Mouse (Mus musculus): ENCODE data around the gene Zic5.

Gene Zic5

DNA sequence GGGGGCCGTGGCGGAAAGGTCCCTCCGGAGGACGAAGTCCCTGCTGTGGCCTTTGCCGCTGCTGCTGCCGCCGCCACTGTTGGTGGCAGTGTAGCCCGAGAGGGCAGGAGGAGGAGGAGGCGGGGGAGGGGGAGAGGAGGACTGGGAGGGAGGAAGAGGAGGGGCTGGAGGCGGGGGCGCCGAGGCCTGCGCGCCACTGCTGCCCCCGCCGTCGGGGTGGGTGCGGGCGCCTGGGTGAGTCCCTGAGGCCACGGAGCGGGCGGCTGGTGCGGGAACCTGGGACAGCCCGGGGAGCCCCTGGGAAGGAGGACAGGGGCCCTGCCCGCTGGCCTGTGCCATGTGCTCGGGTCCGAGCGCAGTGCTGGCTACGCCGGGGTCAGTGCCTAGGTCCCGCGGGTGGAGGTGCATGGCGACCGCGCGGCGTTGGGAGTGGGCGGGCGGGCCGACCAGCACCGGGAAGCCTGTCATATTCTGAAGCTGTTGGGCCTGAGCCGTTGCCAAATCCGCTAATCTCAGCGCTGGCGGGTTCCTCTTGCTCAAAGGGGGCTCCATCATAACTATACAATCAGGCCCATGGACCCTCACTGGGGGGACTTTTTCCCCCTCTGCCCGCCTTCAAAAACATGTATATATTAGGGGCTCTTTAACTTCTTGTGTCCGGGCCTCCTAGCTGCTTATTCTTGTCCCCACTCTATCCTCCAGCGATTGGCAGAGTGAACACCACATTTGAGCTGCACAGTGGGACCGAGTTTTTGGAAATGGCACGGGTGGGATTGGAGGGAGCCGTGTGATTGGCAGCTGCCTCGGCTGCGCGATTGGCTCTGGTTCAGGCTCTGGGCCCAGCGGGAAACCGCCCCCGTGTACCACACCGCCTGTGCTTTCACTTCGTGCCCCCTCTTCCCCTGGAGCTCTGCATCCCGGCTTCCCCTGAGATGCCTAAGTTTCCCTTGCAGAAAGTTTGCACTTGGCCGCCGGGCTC lies at the start of gene Zic5:
Gene Zic5, minus strand, starts transcription at position 915 of the 979 bp plus-strand sequence.
- DNase-seq = no peak

DNA sequence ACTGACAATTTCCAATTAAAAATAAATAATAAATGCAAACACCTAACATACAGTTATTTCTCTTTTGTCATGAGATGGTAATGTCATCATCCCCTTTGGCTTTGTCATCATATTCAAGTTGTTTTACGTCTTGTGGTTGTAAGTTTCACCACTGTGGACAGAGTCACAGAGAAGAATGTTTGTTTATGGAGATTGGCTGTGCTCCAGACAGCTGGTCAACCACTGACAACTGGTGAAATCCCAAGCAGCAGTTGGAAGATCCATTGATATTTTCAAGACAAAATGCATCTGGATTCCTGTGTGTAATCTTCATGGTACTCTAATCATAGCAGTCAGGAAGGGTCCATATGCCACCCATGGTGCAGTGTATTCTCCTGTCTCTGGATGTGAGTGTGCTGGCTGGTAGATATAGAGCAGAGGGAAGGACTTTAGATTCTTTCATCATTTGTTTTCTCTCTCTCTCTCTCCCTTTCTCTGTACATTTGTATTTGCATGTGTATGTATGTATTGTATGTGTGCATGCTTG lies 48.1 kb upstream of the Zic5 start:
- DNase-seq = no peak

DNA sequence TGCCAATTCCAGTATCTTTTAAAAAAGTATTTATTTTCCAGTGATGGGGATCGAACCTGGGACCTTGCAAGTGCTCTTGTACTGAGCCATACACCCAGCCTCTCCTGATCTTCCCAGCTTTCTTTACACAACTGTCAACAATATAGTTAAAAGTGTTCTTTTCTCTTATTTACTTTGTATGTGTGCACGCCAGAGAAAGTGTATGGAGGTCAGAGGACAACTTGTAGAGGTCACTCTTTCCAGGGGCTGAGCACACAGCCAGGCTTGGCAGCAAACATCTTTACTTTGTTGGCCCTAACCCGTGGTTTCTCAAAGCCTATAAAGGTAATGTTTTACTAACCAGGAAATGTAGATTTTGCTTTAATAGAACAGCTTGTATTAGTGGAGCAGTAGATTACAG lies 46.0 kb upstream of the Zic5 start:
- no peak for DNase-seq

DNA sequence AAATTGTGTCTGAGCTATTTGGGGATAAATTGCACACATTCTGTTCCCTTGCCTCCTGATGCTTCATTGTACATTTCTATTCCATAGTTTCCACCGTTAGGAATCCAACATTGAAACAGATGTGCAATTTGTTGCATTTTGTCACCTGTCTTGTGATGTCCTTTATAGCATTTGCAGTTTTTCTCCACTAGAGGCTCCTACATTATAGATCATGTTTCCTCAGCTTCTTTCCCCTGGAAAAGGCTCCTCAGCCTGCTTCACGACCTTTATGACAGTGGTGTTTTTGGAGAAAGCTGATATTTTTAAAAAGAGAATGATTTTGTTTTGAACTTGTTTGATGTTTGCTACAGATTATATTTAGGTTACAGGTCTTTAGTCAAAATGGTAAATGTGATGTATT lies 43.6 kb upstream of the Zic5 start:
- no peak for DNase-seq

DNA sequence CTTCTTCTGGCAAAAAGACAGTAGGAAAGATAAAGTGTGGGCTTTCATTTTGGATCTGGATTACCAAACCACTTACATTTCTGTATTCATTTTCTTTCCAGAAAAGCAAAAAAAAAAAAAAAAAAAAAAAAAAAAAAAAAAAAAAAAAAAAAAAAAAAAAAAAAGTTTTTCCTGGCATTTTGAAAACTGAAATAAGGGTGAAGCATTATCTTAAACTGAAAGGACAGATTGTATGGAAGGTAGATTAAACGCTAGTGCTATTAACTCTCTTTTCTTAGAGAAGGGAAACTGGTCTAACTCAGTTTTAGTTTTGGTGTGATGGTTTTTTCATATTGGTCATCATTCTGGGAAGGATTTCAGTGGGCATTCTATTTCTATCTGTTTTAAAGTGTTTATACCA lies 26.5 kb upstream of the Zic5 start:
- DNase-seq = no peak

DNA sequence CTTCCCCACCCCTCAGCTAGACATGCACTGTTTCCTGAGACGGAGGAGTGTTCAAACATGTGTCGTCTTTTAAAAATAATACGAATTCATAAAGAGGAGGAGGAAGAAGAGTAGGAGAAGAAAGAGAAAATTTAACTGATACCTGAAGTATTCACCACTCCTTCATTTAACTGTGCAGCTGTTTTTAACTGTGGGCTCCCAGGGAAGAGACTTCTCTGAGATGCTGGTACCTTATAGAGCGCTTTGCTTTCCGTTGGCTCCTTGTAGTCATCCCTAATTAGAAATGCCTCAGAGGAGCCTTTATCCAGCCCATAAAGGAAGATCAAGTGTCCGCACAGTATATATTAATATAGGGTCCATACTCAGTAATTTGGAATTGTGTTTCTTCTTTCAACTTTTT lies 26.0 kb upstream of the Zic5 start:
- DNase-seq = no peak

DNA sequence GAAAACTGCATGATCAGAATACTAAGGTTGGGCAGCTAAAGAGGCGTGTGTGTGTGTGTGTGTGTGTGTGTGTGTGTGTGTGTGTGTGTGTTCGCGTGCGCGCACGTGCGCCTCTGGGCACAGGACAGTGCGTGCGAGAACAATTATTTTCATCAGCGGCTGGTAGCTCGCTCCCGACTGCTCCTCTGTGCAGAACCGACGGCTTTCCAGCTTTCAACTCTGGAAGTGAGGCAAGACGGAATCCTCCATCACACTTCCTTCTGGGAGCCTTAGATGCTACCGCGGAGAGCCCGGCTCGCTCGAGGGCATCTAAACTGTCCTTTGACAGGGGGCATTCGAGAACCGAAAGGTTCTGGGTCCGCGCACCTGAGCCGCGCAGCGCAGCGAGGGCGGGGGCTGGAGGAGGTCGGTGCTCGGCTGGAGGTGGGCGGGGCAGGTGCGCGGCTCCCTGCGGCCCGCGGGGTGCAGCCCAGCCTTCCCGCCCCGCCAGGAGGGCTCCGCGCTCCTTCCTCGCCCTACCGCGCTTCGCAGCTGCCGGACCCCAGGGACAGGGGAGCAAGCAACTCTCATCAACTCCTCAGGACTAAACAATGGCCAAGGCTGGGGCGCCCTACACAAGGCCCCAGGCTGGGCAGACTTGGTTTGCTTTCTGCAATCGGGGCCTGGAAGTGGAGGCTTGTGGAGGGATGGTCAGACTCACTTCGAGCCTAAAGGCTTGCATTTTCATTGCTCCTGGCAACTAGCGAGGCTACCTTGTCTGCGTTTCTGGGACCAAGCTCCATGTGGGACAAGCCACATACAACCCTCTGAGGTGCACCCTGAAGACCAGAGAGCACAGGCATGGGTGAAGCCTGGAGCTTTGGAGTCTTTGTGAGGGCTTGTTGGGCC lies 25.2 kb upstream of the Zic5 start, which contains the start of gene Gm10837:
Gene Gm10837, plus strand, starts transcription at position 146 of the 888 bp plus-strand sequence.
- no peak for DNase-seq

DNA sequence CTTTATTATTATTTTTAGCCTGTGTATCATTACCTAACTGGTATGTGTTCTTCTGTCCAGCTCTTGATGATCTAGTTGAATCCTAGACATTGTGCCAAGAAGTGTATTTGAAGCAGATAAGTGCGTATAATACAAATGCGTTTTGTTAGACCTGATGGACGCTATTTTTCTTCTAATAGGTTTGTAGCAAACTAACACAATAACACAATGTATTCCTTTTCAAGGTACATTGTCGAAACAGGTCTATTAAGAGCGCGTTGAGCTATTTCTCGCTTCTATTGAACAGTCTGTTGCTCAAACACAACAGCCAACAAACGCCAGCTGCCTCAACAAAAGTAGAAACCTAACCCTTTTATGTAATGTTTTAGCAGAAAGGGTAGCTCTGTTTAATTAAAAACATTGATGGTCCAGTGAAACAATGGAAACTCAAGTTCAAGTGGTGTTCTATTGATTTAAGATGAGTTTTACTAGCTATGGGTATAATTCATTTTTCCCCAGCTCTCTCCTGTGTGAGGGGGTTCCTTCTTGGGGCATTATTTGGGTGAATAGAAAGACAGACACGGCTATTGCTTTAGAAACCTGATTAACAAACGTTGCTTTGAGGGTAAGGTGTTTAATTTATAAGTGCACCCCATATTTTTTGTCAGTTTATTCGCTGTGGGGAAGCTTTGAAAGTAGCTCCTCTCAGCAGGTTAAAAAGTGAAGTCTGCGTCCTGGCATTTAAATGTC lies 24.4 kb upstream of the Zic5 start:
- no peak for DNase-seq

DNA sequence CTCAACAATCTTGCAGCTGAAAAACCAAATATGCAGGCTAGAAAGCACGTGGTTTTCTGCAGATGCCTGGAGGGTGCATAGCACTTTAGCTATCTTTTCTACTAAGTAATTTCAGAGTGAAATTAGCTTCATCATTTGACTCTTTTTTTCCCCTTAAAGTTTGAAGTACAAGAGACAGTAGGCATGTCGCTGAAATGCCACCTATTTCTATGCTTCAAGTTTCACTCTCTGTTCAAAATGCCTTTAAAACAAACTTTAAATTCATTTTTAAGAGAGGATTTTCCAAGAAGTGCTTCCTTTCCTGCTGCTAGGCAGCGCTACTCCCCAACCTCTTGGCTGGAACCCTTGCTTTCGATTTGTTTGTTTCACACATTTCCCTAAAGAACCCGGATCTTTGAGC lies 23.6 kb upstream of the Zic5 start:
- no peak for DNase-seq

DNA sequence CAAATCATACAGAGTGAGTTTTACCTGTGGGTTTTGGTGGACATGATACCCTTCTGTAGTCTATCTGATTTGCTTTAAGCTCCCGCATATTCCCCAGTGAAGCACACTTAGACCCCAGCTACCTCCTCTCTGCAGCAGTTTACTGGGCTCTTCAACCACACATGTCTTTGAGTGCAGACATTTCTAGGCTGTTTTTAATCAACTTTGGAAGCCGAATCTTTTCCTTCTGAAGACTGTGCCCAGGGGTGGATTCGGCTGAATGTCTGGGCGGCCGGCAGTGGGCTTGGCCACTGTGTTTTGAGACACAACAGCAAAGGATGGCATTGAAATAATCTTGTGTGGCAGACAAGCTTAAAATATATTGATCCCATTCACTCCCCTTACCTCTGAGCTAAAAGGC lies 21.9 kb upstream of the Zic5 start:
- DNase-seq = no peak

DNA sequence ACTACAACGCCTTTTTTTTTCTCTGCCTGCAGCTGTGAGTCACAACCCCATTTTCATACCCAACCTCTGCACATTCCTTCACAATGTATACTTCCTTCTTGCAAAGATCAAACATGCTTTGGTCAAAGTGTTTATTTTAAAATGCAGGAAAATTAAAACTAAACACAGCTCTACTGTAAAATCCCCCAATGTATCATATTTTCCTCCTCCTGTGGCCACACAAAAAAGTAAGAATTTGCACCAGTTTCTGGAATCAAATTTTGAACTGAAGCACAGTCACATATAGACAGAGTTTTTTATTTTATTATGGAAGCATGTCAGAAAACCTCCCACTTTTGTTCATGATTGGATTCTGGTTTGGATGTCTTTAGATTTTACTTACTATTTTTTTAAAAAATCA lies 21.1 kb upstream of the Zic5 start:
- no peak for DNase-seq

DNA sequence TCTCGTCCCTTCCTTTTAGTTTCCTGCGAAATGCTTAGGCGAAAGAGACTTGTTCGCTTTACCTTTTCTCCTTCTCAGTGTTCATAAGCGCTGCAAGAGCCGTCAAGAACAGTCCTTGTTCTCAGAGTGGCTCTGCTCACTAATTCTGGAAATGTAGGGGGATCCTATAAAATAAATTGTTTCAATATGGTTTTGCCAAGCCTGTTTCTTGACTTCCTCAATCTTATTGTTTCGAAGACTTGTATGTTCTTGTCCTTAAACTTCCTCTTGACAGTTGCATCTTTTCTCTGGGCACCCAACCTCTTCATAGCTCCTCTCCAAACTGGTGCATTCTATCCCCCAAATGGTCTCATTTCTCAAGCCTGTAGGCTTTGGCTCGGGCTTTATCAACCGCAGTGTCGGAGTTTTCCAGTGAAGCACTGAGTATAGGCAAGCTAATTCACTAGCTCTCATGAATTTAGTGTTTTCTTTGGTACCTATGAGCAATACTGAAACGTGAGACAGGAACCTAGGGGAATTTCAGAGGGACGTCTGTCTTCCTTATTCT lies 20.2 kb upstream of the Zic5 start:
- no peak for DNase-seq

DNA sequence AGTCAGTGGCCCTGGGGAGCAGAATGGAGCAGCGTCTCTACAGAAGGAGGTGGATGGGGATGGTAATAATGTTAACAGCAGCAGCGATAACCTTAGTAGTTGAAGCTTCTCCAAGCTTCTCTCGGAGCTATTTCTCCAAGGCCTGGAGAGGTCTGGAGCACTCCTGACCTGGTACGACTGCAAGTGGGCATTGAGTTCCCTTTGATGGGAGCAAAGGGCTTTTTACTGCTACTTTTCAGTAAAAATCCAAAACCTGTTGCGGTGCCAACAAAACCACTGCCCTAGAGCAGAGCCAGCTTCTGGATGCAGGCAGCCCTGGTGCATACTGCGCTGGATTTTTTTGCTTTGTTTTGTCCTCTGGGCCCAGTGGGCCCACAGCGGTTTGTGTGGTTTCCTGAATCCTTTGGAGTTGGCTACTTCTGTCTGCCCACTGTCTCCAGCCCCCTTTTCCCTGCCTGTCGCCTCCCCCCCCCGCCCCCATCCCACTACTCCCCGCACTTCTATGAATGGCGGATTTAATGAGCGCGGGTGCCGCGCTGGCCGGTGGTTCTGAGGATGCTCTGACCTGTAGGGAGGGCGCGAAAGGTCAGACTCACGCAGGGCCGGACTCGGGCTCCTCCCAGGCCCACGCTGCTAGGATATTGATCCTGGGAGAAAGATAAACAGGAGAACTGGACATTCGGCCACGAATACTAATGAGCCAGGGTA lies 19.5 kb upstream of the Zic5 start:
- no peak for DNase-seq

DNA sequence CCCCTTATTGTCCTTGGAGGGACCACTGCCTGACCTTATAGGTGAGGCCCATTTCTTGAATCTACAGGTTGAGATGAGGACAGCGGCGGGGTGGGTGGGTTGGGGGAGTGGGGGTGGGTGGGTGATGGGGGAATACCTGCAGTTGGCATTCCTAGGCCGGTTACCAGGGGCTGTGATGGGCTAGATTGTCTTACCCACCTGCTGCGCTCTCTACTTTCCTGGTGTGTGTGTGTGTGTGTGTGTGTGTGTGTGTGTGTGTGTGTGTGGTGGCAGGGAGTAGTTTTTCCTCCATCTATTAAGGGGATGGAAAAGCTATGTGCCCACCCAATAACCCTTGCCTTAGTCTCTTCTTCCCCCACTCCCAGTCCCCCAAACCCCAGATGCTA lies 19.0 kb upstream of the Zic5 start:
- no peak for DNase-seq

DNA sequence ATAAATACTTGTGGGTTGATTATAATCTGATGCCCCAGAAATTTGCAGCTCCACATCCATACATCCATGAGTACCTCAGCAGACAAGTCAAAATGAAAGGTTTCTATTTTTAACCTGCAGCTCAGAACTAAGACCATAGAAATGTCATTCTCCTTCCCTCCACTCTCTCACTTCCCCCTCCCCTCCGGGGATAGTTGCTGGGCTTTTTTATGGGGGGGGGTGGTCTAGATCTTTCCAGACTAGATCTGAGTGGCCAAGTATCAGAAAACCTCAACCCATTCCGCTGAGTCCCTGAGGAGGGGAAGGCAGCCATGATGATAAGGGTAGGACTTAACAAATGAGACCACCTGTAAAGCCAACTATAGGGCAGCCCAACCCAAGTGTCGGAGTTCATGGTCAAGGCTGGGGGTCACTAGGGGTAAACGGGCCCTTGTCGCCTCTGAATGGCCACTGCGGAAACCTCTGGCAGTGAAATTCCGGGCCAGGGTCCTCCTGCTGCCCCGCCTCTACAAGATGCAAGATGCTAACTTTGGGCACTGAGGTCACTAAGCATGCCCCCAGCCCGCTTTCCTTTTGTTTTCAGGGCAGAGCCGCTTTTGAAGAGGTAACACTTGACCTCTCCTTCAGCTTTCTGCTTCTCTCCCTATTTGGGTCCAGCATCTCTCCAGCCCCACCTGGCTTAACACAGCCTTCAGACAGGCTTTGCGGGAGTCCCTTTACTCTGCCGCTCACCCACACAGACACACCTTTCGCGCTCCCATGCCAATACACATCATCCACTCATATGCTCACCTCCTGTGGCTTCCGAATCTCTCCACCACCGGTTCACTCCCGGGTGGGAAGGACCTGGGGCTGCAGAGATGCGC lies 18.3 kb upstream of the Zic5 start:
- no peak for DNase-seq

DNA sequence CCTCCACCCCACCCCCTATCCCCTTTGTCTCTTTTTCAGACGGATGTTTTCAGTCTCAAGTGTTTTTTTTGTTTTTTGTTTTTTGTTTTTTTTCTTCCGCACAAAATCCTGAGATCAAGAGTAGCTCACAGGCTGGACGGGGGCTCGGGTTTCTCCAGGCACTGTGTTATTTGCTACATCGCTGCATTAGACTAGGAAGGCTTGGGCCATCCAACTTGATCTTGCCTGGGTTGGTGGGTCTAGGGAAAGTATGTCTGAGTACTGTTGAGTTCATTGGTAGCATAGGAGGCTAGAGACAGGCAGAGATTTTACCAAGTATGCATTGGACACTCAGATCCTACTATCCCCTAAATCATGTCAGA lies 17.5 kb upstream of the Zic5 start:
- DNase-seq = no peak

DNA sequence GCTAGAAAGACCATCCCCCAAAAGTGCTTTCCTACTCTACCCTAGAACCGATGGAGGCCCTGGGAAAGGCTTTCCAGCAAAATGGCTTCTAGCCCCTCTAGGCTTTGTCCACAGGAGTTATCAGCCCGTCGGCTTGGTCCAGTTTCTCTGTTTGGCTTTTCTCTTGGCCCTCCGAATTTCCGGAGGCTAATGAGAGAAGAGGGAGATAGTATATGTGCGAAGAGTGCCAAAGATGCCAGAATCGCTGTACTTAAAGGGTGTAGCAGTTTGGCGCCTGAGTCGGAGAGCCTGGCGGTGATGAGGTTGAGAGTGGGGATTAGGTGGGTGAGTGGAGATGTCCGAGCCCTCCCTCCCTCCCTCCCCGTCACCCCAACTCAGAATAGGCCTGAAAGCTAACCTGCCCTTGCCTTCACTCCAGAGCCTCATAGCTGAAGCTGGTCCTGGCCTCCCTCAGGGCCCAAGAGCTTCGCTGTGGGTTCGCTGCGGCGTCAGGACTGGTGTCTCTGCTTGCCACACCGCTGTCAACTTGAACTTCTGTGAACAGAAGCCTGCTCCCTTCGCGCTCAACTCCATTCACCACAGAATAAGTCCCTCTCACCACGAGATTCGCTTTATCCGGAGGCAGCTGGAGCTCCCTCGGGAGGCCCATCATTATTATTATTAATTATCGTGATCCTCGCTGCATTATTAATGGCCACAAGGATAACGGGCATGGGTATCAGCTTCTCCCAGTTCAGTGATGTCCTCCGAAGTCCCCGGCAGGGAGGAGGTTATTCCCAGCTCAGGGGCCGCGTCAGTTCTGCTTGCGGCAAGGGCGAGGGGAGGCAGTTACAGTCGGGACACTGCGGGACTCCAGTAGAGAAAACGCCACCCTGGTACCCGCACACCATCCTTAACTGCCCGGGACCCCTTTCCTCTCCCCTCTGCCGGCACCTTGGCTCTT lies 16.9 kb upstream of the Zic5 start:
- no peak for DNase-seq

DNA sequence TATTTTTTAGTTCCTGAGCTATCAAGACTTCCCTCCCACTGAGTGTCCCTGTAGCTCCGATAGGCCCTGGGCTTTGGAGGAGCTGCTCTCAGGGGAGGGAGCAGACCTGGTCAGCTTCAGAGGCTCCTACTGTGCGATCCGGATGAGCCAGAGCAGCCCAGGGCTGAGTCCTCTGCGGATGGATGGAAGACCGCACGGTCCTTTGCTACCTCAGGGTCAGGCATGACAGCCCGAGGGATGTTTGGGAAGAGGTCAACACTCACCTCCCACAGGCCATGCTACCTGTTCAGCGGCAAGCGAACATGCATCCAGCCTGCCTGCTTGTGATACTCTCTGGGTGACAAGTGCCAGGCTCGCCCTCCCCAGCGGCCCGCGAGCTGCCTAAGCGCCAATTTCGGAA lies 15.7 kb upstream of the Zic5 start:
- no peak for DNase-seq

DNA sequence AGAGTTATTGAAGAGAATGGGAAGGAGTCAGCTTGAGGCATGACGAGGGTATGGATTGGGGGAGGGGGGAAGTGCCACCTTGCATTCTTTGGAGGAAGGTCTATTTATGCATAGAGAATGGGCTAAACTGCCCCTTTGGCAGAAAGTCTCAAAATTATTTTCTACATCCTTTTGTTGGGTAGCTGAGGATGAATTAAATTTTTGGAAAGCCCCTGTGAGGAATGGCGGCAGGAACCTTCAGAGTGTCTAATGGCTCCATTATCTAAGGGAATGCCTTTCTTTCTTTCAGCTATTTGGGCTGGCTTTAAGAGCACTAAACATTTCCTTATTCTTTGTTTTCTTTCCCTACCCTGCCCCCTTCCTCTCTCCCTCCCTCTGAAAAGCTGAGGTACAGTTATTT lies 14.9 kb upstream of the Zic5 start:
- no peak for DNase-seq
